Mouse (Mus musculus) hindbrain, embryonic 14.5 days (tissue): Measurements from ENCODE around the gene Sugt1. TPM values are rescaled to one million over a fixed set of nuclear protein-coding genes. Genes with fewer than 3 reads are reported as not detected.
A peak's percentile ranks its signal among the peaks of the same experiment; 100 is the strongest.

Experiments used
- ATAC-seq: fragments of 200-750 bp; cut with Nextera tagmentation; 2 replicates; pipeline ENCODE4 v1.8.0; 2017; ENCODE audit warnings: moderate number of reproducible peaks, mild to moderate bottlenecking, moderate TSS enrichment, moderate library complexity; ENCODE audit not compliant: low FRiP score
- DNase-seq: peaks from one replicate; pipeline ENCODE4 v3.0.0-alpha.2; 2015; ENCODE audit warnings: low spot score
- H3K27ac ChIP-seq: fragments of 300-500 bp; sonication (generic); 2 replicates; pipeline ENCODE4 v1.5.1; 2014; ENCODE audit warnings: mild to moderate bottlenecking, moderate library complexity
- H3K27me3 ChIP-seq: fragments of 300-500 bp; sonication (generic); 2 replicates; pipeline ENCODE4 v1.6.1; 2014; ENCODE audit warnings: mild to moderate bottlenecking, low read length, mixed read lengths; ENCODE audit not compliant: control insufficient read depth, insufficient read depth
- H3K36me3 ChIP-seq: fragments of 300-500 bp; sonication (generic); replicated peaks from 2 replicates; pipeline ENCODE4 v1.6.1; 2014; ENCODE audit not compliant: control insufficient read depth, insufficient read depth
- H3K4me1 ChIP-seq: fragments of 300-500 bp; sonication (generic); replicated peaks from 2 replicates; pipeline ENCODE4 v1.6.1; 2014; ENCODE audit warnings: antibody characterized with exemption, low read length, mixed read lengths; ENCODE audit not compliant: control insufficient read depth, insufficient read depth
- H3K4me2 ChIP-seq: fragments of 300-500 bp; sonication (generic); replicated peaks from 2 replicates; pipeline ENCODE4 v1.6.1; 2014; ENCODE audit warnings: mild to moderate bottlenecking, moderate library complexity
- H3K4me3 ChIP-seq: fragments of 300-500 bp; sonication (generic); replicated peaks from 2 replicates; pipeline ENCODE4 v1.5.1; 2014; ENCODE audit warnings: mild to moderate bottlenecking, low read length
- H3K9ac ChIP-seq: fragments of 300-500 bp; sonication (generic); 2 replicates; pipeline ENCODE4 v1.6.1; 2014
- H3K9me3 ChIP-seq: fragments of 300-500 bp; sonication (generic); 2 replicates; pipeline ENCODE4 v1.6.1; 2016; ENCODE audit warnings: low read length; ENCODE audit not compliant: control insufficient read depth
- WGBS: fragments of 180-500 bp; shearing (Covaris S2); extraction: QIAGEN DNeasy Blood & Tissue Kit; methylation state at CpG from one replicate; pipeline ENCODE4 v1.1.7; 2014; 5-methylcytosine and 5-hydroxymethylcytosine counted together
- polyA plus RNA-seq: library from polyadenylated mRNA; unstranded; fragments of >200 nt; fragmentation: Nextera tagmentation; extraction: Ambion mirVana; gene quantifications from 2 replicates; pipeline ENCODE4 v1.2.1, GENCODE M21; 2014

Sugt1 gene
- polyA plus RNA-seq, 1 experiment from 2014 or later = 115 TPM

DNA sequence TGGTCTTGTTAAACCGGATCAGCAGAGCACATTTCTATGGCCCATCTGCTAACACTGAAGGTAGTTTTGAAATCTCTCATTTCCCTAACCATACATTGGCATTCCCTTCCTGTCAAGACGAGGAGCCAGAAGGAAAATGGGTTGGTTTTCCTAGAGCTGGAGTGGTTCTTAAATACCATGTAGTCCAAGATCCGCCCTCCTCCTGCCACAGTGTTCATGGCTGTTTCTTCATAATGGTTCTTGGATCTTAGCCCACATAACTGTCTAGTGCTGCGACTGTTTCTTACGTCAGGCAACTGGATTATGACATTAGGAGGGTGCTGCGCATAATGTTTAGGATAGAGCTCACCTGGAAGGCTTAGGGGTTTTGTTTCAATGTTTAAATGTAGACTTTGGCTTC is 44.8 kb downstream of the Sugt1 start:
- no peak for DNase-seq
- Histone ChIP-seq H3K27me3 (no peaks in the 10 kb centered on the region), H3K4me3 (no peak overlapping the region), H3K9ac (no peak overlapping the region), H3K36me3 (peaks cover 37% of the 10 kb centered on the region), H3K27ac (no peak overlapping the region), H3K4me1 (no peaks in the 10 kb centered on the region), H3K9me3 (no peaks in the 10 kb centered on the region), H3K4me2 (no peak overlapping the region)
- 87% methylated on average over 6 of the region's 6 CpGs for WGBS
- ATAC-seq = no peak

DNA sequence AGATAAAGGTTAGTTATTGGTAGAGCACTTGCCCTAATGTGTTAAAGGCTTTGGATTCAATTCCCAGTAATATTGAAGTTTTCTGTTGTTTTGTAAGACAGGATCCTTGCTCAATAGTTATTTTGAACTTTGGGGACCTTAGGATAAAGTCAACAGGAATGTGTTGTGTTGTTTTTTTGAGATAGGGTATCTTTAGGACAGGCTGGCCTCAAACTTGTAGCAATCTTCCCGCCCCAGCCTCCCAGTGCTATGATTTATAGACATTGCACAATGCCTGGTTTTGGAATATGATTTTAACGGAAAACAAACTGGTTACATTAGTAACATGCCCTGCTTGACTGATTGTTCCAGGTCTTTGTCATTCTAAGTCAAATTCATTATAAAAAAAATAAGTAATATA is 45.7 kb downstream of the Sugt1 start:
- no peak overlapping the region for H3K9ac ChIP-seq
- H3K9me3 ChIP-seq = no peaks in the 10 kb centered on the region
- H3K27ac ChIP-seq = no peak overlapping the region
- DNase-seq = no peak
- WGBS = 95% methylated on average over 2 of the region's 2 CpGs
- no peaks in the 10 kb centered on the region for H3K4me1 ChIP-seq
- H3K36me3 ChIP-seq = peaks cover 29% of the 10 kb centered on the region
- no peak overlapping the region for H3K4me2 ChIP-seq
- no peaks in the 10 kb centered on the region for H3K27me3 ChIP-seq
- no peak overlapping the region for H3K4me3 ChIP-seq
- ATAC-seq = no peak

DNA sequence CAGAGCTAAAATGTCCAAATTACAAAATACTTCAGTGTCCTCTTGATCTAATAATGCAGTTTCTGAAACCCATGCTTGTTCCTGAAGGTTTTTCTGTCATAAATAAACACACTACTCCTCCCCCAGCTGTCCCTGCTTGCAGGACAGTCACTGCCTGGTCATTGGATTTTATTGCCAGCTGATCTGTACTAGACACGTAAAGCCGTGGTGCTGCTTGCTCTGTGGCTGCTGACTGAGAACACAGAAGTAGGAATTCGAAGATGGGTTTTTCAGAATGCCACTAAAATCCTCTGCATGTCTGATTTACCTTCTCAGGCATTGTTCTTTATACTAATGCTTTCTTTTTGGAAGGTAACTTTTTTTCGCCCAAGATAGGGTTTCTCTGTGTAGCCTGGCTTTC is 49.3 kb downstream of the Sugt1 start:
- Histone ChIP-seq H3K27me3 (no peaks in the 10 kb centered on the region), H3K4me1 (no peaks in the 10 kb centered on the region), H3K9ac (no peak overlapping the region), H3K4me3 (no peak overlapping the region), H3K4me2 (no peak overlapping the region), H3K9me3 (no peaks in the 10 kb centered on the region), H3K27ac (no peak overlapping the region), H3K36me3 (peaks cover 6% of the 10 kb centered on the region; the same call in 1 of the 2 replicates)
- no peak for ATAC-seq
- DNase-seq = no peak
- 86% methylated on average over 4 of the region's 4 CpGs for WGBS

DNA sequence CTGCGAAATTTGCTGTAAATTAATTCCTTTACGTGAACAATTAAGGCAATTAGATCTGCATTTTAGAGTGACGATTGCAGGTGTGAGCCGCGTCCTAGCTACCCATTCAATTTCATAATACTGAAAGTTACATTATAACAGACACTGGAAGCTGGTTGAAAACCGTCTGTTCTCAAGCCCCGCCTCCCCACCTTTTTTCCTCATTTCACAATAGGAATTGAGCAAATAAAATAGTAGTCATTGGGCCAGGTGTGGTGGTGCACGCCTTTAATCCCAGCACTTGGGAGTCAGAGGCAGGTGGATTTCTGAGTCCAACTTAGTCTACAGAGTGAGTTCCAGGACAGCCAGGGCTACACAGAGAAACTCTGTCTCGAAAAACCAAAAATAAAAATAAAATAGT is 54.6 kb downstream of the Sugt1 start:
- Histone ChIP-seq H3K4me1 (0 out of 2 replicates have a peak, but pooled peaks cover 4% of the 10 kb centered on the region), H3K36me3 (no peaks in the 10 kb centered on the region), H3K27ac (no peak overlapping the region), H3K4me2 (no peak overlapping the region), H3K9ac (no peak overlapping the region), H3K4me3 (no peak overlapping the region), H3K9me3 (no peaks in the 10 kb centered on the region), H3K27me3 (no peaks in the 10 kb centered on the region)
- ATAC-seq (no peak), DNase-seq (no peak)
- WGBS = 82% methylated on average over 9 of the region's 9 CpGs

DNA sequence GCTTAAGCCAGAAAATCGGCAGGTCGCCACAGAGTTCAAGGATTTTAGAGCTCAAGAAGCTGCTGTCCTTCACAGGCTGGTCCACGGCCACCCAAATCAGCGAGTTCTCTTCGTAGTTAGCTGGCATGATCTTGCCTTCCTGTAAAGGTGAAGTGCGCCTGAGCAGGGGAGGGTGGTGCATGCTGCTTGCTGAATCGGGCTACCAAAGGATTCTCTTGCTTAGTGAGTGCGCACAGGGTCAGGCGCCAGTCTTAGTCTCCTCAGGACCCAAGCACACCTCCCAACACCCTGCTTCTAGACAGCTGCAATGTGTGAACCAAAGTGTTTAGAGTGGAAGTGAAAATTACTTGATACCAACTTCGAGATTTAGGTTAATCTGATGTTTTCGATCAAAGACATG is 57.9 kb downstream of the Sugt1 start:
- H3K4me1 ChIP-seq = 0 out of 2 replicates have a peak, but pooled peaks cover 4% of the 10 kb centered on the region
- 36% methylated on average over 11 of the region's 11 CpGs for WGBS
- no peaks in the 10 kb centered on the region for H3K9me3 ChIP-seq
- no peaks in the 10 kb centered on the region for H3K36me3 ChIP-seq
- H3K4me2 ChIP-seq = no peak overlapping the region
- H3K9ac ChIP-seq = no peak overlapping the region
- H3K27me3 ChIP-seq = no peaks in the 10 kb centered on the region
- no peak for DNase-seq
- H3K4me3 ChIP-seq = no peak overlapping the region
- H3K27ac ChIP-seq = no peak overlapping the region
- no peak for ATAC-seq

DNA sequence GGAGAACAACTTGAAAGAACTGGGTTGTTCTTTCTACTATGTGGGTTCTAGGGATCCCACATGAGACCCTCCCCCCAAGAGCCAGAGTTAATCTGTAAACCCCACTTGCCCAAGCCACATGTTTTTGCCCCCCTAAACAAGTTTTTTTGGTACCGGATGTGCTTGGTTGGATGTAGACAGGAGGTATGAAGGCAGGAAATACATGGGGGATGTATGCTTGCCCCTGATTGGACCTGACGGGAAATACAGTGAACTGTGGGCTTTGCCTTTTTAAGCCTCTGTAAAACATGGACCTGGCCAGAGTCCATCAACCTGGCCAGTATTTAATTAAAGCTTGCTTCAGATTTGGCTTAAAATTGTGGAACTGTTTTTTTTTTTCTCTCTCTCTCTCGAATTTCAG is 62.2 kb downstream of the Sugt1 start:
- WGBS = 79% methylated on average over 3 of the region's 3 CpGs
- H3K9ac ChIP-seq = no peak overlapping the region
- ATAC-seq = no peak

DNA sequence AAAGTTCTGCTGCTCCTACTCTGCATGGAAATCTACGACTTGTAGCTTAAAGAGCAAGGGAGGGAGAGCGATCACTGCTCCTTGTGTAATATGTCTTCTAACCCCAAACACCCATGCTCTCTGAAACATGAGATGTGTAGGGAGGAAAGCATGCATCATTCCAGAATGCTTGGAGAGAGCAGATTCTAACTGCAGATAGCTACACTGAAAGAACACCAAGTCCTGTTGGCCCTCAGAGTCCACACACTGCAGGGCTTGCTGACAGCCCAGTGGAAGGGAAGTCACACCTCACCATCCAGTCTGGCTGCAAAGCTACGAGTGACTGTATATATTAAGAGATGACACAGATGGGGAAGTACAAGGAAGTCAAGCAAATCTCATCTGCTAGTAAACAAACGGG is 65.2 kb downstream of the Sugt1 start:
- 80% methylated on average over 4 of the region's 4 CpGs for WGBS
- H3K9ac ChIP-seq = no peak overlapping the region
- DNase-seq (no peak), ATAC-seq (no peak)
- H3K36me3 ChIP-seq = no peaks in the 10 kb centered on the region
- H3K9me3 ChIP-seq = no peaks in the 10 kb centered on the region
- H3K27ac ChIP-seq = no peak overlapping the region
- H3K4me3 ChIP-seq = no peak overlapping the region
- H3K4me2 ChIP-seq = no peak overlapping the region
- H3K4me1 ChIP-seq = no peaks in the 10 kb centered on the region
- no peaks in the 10 kb centered on the region for H3K27me3 ChIP-seq

More for the DNA sequence above, 62.2 kb downstream of the Sugt1 start:
- Histone ChIP-seq H3K27ac (no peak overlapping the region), H3K4me2 (no peak overlapping the region), H3K4me1 (0 out of 2 replicates have a peak, but pooled peaks cover 4% of the 10 kb centered on the region), H3K4me3 (no peak overlapping the region), H3K36me3 (no peaks in the 10 kb centered on the region), H3K27me3 (no peaks in the 10 kb centered on the region), H3K9me3 (no peaks in the 10 kb centered on the region)
- no peak for DNase-seq

DNA sequence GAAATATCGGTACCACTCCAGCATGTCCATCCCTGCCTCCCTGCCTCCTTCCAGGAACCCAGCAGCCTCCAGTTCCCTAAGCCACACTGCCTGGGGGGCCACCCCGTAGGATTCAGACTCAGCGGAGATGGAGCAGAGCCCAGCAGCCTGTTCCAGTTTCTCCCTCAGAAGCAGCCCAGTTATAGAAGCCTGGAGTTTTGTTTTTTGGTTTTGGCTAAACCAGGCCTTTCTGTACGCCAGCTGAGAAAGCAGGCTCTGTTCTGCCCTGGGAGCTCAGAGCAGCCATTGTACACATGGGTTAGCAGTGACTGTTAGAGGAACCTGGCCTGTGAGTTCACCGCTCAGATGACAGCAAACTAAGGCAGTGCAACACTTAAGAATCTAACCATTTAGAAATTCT is 70.8 kb downstream of the Sugt1 start:
- H3K27me3 ChIP-seq = no peaks in the 10 kb centered on the region
- ATAC-seq = peak; percentile 34; the same call in 1 of the 2 replicates
- peak overlapping the region; percentile 59 for H3K27ac ChIP-seq
- H3K4me2 ChIP-seq = no peak overlapping the region
- H3K4me3 ChIP-seq = no peak overlapping the region
- H3K9ac ChIP-seq = no peak overlapping the region
- no peak for DNase-seq
- no peaks in the 10 kb centered on the region for H3K9me3 ChIP-seq
- peaks cover 35% of the 10 kb centered on the region for H3K4me1 ChIP-seq
- no peaks in the 10 kb centered on the region for H3K36me3 ChIP-seq
- WGBS = 68% methylated on average over 5 of the region's 5 CpGs

DNA sequence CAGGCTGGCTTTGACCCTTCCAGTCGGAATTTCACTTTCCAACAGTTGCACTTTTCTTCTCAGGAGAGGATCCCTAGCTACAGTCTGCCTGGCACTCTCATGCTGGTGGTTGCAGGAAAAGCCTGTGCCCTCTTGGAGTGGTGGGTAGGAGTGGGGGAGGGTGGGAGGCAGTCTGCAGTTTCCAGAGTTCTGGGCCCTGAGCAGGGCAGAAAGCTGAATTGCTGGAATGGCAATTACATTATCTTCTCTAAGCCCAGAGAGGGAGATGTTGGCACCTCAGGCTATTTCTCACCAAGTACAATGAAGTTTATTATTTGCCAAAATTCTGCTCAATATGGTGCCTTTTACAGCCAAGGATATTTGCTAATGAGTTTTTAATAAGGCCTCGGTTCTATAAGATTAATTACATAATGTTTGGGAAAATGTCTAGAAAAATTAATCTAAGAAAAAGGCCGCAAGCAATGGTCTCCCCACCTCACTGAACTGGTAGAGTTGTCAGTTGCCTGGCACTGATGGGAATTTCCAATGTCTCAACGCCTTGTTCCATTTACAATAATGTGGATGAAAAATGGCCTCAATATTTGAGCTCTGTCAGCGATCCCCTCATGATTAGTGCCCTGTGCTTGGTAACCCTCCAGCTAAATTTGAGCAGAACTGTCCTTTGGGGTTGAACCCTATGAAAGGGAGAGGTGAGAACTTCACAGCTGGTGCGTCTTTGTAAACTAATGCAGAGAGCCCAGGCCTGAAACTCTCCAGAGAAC is 71.4 kb downstream of the Sugt1 start:
- no peak overlapping the region for H3K9ac ChIP-seq
- H3K27ac ChIP-seq = peak overlapping the region; percentile 59
- H3K4me2 ChIP-seq = no peak overlapping the region

More for the DNA sequence above, 71.4 kb downstream of the Sugt1 start:
- peak; percentile 68 for ATAC-seq
- 48% methylated on average over 6 of the region's 6 CpGs for WGBS
- Histone ChIP-seq H3K27me3 (no peaks in the 10 kb centered on the region), H3K9me3 (no peaks in the 10 kb centered on the region), H3K4me3 (no peak overlapping the region), H3K4me1 (peaks cover 35% of the 10 kb centered on the region), H3K36me3 (no peaks in the 10 kb centered on the region)
- peak; percentile 57 for DNase-seq
